Mouse (Mus musculus) T-helper 1 cell (primary cell): Measurements from ENCODE around the gene Tox2.

ENCODE experiments used
- in situ Hi-C: fragments of 300-600 bp; cut with MboI, MseI; formaldehyde crosslinking; loops from one replicate; pipeline ENCODE4 v1.15.1; 2025; ENCODE audit warnings: high pct_unique_total_duplicates

Tox2 gene

DNA sequence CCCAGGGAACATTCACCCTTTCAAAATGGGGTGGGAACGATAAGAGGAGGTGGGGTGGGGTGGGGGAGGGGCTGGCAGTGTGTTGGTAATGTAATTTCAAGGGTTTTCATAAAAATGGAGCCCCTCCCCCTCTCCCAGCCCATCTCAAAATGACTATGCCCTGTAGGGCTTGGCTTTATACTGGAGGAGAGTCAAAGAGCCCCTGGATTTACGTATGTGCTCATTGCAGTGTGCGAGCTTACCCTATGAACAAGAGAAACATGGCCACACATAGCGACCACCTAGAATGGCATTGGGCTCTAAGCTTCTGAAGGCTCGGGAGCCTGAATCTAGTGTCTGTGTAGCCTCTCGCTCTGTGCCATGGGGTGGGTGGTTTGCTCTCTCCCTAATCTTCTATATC, 51.3 kb downstream of the Tox2 start:
- in situ Hi-C loops = no loop called here

DNA sequence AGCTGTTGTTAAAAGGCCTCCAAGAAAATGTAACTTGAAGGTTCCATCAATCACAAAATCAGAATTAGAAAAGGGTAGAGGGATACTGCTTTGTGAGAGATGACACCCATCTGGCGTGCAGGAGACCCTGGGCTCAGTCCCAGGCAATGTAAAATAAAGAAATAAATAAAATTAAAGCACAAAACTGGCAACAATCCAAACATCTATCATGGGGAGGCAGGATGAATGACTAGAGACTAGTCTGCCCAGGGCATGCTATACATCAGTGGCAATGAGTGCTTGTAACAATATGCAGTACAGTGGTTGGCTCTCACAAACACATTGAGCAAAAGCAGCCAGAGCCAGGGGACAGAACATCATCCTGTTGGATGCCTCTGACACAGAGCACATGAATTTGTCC, 53.8 kb downstream of the Tox2 start:
- in situ Hi-C loops = no loop called here

DNA sequence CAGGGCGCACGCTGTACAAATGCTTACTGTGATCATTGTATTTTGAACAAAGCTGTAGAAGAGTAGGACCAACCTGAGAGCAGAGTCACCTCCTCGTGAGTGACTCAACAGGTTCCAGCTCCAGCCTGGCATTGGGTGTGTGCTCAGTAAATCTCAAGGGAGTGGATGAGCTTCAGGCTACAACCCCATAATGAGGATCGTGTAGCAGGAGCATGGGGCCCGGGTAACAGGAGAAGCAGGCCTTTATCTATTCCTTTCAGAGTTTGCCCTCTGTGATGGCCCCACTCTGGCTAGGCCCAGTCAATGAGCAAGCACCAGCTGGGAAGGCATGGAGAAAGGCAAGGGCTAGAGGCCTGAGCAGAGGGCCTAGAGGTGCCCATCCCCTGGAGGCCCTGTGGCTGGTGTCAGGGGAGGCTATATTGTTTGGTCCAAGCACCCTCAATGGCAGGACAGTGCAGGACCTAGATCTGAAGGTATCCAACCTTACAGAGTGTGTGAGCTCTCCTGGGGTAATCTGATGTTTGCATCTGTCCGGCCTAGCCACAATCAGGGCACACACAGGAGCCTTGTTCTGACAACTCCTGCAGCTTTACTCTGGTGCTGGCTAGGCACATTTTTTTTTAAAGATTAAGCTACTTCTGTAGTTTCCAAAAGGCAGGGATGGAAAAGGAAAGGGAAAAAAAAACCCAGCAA, 58.6 kb downstream of the Tox2 start:
- in situ Hi-C loops = no loop called here

DNA sequence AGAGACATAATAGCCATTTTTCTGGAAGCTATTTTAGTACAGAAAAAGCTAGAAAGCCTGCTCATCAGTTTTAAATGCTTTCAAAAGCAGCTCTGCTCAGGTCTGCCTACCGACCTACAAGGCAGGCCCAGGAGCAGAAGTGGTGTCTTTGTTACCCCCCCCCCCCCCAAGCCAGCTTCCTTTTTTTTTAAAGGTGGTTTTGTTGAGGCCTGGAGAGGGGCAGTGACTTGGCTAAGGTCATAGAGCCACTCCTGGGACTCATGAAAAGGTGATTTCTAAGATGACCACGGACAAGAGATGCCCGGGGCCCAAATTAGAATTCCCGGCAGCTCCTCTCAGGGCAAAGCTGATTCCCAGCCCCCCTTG, 59.1 kb downstream of the Tox2 start:
- in situ Hi-C loops = no loop called here

DNA sequence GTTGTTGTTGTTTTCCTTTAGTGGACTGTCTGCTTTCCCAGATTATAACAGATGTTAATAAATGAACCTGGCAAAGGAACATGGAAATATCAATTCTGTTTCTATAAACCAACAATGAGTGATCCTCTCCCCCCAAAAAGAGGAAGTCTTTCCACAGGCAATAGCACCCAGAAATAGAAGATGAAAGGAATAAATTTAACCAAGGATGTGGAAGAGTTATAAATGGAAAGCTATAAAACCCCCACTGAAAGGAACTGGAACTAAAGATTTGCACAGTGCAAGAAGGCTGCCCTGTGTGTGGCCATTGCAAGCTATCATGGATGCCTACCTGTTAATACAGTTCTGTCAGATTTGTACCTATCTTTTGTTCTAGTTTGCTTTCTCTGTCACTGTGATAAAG, 64.2 kb downstream of the Tox2 start:
- in situ Hi-C loops = no loop called here

DNA sequence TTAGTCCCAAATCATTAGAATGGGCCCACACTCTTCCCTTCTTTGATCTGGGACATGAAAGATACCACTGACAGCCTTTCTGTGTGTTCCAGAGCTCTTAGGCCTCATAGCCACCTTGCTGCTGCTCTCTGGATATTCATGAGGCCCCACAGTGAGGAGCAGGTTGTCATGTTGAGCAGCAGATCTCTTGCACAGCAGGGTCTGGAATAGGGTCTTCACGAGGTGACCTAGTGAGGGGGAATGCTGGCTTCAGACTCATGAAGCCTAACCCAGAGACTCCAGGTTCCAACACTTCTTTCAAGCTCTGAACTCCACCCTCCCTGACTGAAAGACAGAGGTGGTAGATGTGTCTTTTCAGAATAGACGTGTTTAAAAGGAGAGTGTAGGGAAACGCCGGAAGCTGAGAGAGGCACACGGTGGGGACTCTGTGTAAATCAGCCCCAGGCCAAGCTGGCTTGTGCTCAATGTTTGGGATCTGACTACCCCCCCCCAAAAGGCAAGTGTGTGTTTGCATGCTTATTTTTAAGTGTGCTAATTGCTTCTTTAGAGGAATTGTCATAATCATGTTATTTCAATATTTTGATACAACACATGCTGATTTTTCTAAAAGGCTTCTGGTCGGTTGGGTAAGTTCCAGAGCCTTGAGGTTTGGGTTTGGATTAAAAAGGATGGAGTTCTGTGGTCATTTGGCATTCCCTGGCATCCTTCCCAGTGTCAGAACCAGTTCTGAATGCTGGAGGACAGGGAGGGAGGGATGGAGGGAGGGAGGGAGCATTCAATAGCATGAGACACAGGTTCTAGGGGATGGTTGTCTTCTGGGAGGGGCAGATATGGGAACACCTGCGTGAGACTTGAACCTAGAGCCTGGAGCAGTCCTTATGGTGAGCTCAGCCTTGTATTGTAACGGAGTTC, 68.9 kb downstream of the Tox2 start:
- in situ Hi-C loops = no loop called here

DNA sequence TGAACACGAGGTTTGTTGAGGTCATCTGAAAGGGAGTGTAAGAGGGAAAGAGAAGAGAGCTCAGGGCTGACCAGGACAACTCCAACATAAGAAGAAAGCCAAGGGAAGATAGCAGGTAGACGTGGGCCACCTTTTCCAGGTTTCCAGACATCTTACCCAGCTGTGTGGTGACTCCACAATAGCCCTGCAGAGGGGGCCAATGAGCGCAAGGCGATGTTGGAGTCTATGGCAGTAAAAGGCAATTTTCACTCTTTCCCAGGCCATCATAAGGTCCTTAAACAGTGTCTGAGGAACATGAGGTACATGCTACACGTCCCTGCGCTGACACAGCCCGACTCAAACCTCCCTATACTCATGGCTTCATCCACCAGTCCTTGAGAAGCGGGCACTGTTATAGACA, 70.9 kb downstream of the Tox2 start:
- in situ Hi-C loops = no loop called here

DNA sequence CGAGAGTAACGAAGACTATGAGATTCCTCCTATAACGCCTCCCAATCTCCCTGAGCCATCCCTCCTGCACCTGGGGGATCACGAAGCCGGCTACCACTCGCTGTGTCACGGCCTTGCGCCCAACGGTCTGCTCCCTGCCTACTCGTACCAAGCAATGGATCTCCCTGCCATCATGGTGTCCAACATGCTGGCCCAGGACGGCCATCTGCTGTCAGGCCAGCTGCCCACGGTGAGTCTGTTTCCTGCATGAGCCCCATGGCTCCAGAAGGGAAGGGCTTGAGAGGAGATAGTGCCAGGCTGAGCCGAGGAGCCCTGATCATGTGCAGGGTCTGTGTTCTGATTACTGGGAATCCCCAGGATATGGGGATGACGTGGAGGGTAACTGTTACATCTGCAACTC, 73.1 kb downstream of the Tox2 start:
- in situ Hi-C loops = no loop called here

DNA sequence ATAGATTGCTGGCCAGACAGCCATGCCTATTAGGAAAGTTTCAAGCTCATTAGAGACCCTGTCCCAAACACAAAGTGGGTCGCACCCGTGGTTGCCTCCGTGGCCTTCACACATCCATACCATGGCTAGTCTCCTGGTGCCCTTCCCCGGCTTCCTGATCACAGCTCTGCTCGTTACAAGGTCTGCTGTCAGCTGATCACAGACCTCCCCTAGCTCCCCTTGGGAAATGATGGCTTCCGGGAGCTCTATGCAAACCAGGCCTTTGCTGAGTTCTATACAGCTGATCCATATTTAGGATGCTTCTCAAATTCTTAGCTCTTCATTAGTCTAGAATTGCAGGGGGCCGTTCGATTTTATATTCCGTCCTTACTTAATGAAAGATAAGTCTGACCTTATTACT, 75.1 kb downstream of the Tox2 start:
- in situ Hi-C loops = no loop called here

DNA sequence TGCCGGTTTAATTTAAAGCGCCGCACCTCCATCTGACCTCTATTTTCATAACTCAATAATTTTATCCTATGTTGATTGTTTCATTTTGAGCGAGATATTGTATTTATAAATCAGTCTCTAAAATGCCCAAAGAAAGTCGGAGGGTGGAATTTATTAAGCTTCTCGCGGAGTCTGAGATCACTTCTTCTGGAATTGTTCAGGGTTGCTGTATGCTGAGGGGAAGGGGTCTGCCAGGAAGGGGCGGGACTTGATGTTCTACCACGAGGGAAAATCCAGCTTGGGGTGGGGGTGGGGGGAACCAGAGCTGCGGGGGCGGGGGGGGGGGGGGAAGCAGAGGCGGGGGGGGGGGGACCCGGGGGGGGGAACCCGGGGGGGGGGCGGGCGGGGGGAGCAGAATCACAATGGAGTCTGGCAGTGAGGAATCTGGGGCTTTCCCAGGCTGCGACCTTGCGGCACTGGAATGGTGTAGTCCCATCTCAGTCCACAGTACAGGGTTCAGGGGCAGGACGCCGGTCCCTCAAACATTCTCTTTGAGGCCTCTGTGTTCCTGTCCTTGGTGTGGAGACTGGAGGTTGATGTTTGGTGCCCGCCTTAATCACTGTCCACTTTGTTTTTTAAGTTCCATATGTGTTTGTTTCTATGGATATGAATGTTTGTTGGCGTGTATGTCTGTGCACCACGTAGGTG, 77.9 kb downstream of the Tox2 start:
- in situ Hi-C loops = no loop called here

DNA sequence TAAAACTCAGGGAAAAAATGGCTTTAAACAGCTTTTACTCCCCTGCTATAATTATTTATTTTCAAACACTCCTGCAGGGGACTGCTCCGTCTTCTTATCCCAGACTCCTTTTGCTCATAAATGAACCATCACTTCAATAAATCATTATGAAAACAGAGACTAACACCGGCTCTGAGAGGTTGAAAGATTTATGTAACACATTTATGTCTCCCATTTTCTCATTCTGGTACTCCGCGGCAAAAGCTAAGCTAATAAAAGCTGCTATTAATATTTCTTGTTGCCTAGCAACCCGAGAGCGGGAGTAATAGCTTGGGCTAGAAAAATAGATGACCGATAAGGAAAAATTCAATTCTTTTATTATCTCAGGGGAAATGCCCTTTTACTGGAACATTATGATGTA, 81.9 kb downstream of the Tox2 start:
- in situ Hi-C loops = no loop called here

DNA sequence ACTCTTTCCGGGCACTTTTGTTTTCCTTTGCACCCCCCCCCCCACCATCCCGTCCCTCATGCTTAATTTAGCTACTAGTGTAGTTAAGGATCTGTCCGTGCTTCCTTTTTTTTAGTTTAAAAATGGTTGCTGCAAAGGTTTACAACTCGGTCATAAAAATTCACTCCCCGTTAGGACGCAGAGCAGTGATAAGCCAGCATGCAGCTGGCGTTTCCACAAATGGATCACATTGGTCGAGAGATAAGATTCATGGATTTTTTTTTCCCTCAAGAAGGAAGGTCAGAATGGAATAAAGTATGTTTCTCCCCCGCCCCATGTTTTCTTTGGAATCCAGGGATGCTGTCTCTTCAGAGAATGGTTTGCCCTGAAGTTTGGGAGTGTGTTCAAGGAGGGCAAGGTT, 82.4 kb downstream of the Tox2 start:
- in situ Hi-C loops = no loop called here

DNA sequence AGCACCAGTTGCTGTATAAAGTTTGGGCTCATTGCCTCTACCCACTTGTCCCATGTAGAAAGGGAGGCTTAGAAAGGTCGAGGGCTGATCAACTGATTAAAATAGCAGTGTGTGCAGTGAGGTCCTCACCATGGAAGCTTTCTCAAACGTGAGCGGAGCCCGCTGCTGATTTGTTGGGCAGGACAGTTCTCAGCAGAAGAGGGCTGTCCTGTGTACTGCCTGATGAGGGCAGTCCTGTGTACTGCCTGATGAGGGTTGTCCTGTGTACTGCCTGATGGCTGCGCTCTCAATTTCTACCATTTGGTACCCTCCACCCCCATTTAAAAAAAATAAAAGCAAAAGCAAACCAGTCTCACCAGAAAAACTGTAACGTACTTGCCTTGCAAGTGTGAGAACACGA, 82.8 kb downstream of the Tox2 start:
- in situ Hi-C loops = no loop called here

DNA sequence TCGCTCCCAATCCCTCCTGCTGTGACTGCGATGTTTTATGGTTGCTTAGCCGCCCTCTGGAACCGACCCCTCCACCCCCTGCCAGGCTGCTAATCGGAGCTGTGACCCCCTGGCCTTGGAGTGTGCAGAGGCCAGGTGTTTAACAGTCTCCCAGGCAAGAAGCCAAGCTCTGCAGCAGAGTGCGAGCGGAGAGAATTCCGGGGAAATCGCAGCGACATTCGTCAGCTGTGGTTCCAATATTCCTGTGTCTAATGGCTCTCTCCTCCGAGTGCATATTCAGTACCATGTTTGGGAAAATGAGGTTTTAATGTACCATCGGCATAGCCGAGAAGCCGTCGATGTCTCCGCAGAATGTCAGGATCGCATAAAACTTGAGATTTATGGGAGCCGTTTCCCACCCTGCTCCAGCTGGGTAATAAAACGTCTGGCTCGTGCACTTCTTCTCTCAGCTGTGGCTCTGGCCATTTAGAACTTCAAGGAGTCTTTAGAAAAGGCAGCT, 86.0 kb downstream of the Tox2 start:
- in situ Hi-C loops = no loop called here

DNA sequence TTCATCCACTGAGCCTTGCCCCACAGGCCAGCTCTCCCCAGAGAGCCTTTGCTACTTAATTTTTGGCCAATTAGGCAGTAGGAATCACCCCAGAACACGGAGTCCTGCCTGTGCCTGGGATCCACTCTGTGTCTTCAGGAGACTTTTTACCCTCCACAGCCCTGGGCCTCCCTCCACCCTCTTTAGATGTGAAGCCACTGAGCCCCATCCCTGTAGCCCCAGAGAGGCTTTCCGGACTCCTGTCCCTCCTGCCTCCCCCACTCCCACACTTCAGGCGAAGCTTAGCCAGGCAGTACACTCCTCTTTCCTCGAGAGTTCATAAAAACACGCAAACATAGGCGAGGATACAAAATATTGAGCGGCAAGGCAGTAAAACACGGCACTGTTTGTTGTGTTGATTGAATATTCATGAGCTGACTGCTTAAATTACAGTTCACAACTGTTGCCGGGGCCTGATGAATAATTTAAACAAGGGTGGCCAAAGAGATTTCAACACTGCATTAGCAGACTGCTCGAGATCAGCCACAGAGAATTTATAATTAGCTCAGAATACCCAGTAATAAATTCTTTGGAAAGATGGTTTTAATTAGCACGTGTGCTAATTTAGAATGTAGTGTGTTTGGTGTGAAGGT, 94.2 kb downstream of the Tox2 start:
- in situ Hi-C loops = no loop called here

DNA sequence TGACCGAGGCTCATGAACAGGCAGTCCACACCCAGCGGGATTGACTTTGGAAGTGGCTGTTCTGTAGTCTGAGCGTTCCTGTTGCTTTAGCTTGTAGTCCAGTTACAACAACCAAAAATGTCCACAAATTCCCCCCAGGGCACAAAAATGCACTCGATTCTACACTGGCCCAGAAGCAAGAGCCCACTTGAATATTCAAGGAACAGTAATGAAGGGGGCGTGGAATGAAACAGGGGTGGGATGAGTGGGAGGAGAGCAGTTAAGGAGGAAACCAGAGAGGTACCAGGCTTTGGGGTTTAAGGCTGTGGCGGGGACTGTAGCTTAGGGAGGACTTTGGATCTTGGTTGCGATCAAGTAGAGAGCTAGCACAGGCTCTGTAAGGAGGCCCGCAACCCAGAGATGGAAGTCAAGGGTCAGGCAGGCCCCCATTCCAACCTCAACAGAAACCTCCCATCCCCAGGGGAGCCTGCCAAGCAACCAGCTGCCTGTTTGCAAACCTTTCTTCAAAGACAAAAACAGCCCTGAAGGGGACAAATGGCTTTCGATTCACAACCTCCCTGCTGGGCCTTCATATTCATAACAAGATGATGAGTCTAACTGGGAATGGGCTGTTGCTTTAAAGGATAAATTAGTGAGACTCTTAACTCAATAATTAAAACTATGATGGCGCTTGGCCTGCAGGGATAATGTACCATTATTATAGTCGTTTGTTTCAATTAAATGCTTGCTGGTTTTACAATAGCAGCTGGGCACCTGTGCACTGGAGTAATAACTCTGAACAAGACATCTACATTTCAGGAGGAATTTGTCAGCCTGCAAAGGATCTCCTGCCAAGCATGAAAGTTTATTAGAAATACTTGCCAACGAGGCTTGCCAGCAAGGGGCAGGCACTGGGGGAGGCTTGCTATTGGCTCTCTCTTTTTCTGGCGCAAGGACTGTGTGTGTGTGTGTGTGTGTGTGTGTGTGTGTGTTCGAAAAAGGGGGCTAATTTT, 97.4 kb downstream of the Tox2 start:
- in situ Hi-C loops = no loop called here

DNA sequence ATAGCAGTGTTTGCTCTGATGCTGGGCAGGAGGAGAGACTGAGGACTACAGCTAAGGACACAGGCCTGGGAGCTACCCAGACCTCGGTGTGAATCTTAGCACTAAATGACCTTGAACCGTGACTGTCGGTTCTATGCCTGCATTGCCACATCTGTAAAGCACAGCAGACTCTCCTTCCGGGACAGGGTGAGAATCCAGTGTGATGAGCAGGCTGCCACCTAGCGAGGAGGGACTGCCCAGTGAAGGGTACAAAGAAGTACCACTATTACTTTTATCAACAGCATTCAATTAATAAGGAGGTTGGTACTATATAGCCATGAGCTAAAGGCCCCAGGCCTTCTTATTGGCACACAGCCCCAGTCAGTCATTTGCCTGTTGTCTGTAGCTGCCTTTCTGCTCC, 98.7 kb downstream of the Tox2 start:
- in situ Hi-C loops = no loop called here

DNA sequence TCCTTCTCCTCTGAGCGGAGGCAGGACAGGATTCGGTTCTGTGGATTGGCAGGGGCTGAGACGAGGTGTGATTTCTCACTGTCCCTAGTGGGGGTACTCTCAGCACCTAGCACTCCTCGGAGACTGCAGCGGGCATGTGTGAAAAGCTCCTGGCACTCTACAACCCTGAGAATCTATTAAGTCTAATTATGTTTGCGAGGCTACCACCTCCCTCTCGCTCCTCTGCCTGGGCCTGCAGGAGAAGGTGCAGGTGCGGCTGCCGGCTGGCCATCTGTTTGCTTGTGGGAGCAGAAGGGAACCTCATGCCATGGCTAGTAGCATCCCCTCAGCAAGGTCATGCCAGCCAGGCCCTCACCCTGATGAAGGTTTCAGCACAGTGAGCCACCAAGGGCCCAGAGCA, 100.1 kb downstream of the Tox2 start:
- in situ Hi-C loops = no loop called here

DNA sequence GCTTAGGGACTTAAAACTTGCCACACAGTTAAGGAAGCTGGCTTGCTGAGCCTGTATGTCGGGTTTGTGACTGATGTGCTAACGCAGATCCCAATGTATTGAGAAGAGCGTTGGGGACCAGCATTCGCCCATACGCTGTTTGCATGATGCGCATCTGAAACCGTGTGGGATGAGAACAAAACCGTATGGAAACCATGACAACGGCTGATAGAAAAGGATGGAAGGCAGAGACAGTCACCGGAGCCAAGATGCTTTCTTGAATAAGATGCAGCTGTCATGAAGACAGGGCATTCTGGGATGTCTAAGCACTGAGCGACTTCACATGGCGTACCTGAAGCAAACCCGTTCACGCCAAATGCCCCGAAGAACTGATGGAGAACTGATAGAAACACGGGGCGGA, 106.5 kb downstream of the Tox2 start:
- in situ Hi-C loops = no loop called here

DNA sequence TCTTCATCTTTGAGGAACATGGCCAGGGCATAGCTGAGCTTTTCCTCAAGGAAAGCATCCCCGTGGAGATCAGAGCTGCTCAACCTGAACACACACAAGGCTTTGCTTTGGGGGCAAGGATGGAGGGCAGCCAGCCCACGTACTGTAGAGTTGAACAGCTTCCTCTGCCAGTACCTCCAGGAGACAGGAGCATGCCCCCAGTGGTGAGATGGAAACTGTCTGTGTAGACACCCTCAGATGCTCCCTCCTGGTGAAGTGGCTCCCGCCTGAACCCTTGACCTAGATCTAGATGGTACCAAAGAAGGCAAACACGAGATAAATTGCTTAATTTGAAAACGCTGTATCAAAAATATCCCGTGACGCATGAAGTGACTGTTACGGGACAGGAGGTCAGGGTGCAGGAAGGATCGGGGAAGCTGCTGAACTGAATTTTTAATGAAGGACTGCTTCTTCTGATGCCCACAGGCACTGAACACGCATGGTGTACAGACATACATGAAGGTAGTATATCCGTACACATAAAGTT, 107.3 kb downstream of the Tox2 start:
- in situ Hi-C loops = no loop called here

DNA sequence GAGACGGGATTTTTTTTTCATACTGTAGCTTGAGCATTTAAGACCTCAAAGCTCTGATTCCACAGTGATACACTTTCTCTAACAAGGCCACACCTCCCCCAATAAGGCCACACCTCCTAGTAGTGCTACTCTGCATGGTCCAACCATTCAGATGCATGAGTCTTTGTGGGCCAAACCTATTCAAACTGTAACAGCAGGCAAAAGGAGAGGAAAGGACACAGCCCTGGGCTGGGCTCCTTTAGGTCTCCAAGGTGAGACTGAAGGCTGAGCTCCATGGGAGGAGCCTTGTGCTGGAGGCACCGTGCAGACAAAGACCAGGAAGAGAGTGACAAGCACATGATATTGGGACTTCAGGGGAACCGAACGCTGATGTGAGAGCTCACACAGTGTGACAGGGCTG, 114.4 kb downstream of the Tox2 start:
- in situ Hi-C loops = no loop called here
